Mouse (Mus musculus) 3134 (cell line): ENCODE results near the gene Bbs1.

Experiments used
- DNase-seq: peaks from one replicate; pipeline ENCODE4 v3.0.0-alpha.2; 2011; ENCODE audit warnings: low spot score; ENCODE audit not compliant: insufficient read length; ENCODE audit errors: extremely low read depth

Bbs1 gene

DNA sequence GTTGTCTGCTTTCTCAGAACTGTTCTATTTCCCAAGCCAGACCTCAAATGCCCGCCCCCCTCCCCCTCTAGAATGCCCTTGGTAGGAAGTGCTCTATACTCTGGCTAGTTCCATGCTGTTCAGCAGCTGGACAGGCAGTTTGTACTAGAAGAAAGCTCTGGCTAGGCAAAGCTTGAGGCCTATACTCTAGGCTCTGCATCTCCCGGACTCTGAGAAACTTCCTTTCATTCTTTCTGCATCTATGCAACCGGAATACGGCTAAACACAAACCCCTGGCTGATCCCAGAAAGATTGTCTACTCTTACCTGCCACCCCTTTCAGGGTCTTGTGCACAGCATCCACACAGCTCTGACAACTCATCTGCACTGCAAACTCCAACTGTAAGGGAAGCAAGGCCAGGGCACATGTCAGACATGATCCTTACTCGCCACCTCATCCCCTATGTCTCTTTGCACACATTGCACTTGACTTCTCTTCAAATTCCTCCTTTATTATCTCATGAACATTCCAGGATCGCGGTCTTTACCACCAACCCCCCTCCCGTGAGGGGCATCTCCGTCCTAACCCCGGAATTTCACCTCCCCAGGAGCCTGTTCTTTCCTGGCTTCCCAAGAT is 67.8 kb downstream of the Bbs1 start:
- DNase-seq, result no peak

GRCm38 (mm10) chr19:4837049-4837448 is 69.4 kb downstream of the Bbs1 start:
- no peak for DNase-seq
